ENCODE assay signal across 18 mouse cellular contexts in genomic region chr3:146414555-146414954, GRCm38 (mm10). TPM values are rescaled to one million over a fixed set of nuclear protein-coding genes. Genes with fewer than 3 reads are reported as not detected.
A peak's percentile ranks its signal among the peaks of the same experiment; 100 is the strongest.
DNase-seq lines count a peak whose midpoint lies in the region; ATAC-seq and TF ChIP-seq lines count a peak whose summit lies in the region.
"Had no signal": no experiment of that assay in that cellular context is flagged by ENCODE, and none has a peak within 500 bp of the region (broad histone marks: within the 10 kb centered on the region; RNA-seq: fewer than 3 reads in every experiment).

No protein-coding gene starts in this region.

- H3K27me3 ChIP-seq in liver, embryonic 13.5 days: no peaks in the 10 kb centered on the region
- H3K27me3 ChIP-seq in liver, embryonic 11.5 days (replicated peaks; ENCODE audit: control insufficient read depth, insufficient read depth, low read length): no peaks in the 10 kb centered on the region
- no peaks in the 10 kb centered on the region for H3K27me3 ChIP-seq in small intestine, adult 2 months (ENCODE audit: control insufficient read depth, insufficient read depth, low read length)
- H3K27me3 ChIP-seq: embryonic facial prominence, embryonic 12.5 days; Patski had no signal

- H3K4me2 ChIP-seq in liver, embryonic 13.5 days: no peak overlapping the region
- no peak overlapping the region for H3K4me2 ChIP-seq in liver, embryonic 11.5 days
- H3K4me2 ChIP-seq: embryonic facial prominence, embryonic 12.5 days; midbrain, embryonic 11.5 days had no signal

- H3K36me3 ChIP-seq in liver, embryonic 13.5 days: peaks cover 88% of the 10 kb centered on the region
- H3K36me3 ChIP-seq in liver, embryonic 11.5 days (ENCODE audit: control insufficient read depth, insufficient read depth, low read length): peaks cover 17% of the 10 kb centered on the region
- H3K36me3 ChIP-seq in small intestine, adult 2 months (ENCODE audit: control insufficient read depth, insufficient read depth, low read length): peaks cover 17% of the 10 kb centered on the region

- TF ChIP-seq CTCF in small intestine, adult 2 months (IDR thresholded peaks at IDR 0.05; ENCODE audit: extremely low read depth, insufficient read length, insufficient replicate concordance, low read depth, low read length): no peak

- peaks cover 69% of the 10 kb centered on the region for H3K4me1 ChIP-seq in liver, embryonic 13.5 days (replicated peaks)
- H3K4me1 ChIP-seq in liver, embryonic 11.5 days (replicated peaks; ENCODE audit: control insufficient read depth, insufficient read depth, low read length): peaks cover 39% of the 10 kb centered on the region
- peaks cover 29% of the 10 kb centered on the region for H3K4me1 ChIP-seq in small intestine, adult 2 months (ENCODE audit: control insufficient read depth, insufficient read depth, insufficient read length, low read length)
- H3K4me1 ChIP-seq: embryonic facial prominence, embryonic 12.5 days had no signal

- no peak overlapping the region for H3K9ac ChIP-seq in liver, embryonic 13.5 days
- H3K9ac ChIP-seq in liver, embryonic 11.5 days (ENCODE audit: low read depth, low read length): no peak overlapping the region
- H3K9ac ChIP-seq: embryonic facial prominence, embryonic 12.5 days had no signal

- no peaks in the 10 kb centered on the region for H3K9me3 ChIP-seq in liver, embryonic 13.5 days (replicated peaks)
- no peaks in the 10 kb centered on the region for H3K9me3 ChIP-seq in liver, embryonic 11.5 days (ENCODE audit: control insufficient read depth, low read length)
- H3K9me3 ChIP-seq: embryonic facial prominence, embryonic 12.5 days had no signal

- no peak for TF ChIP-seq POLR2A in small intestine, adult 2 months (IDR thresholded peaks at IDR 0.05; ENCODE audit: low read depth, low read length)

- DNase-seq in cerebellum, adult 9-11 months: peak; percentile 48
- no peak for DNase-seq in cerebellum, postnatal 10 days
- peak; percentile 50 for DNase-seq in kidney, adult 18-20 months
- no peak for DNase-seq in kidney, postnatal 4 days
- no peak for DNase-seq in liver, embryonic 13.5 days
- no peak for DNase-seq in liver, embryonic 11.5 days (ENCODE audit: low spot score)
- no peak for DNase-seq in MN1 (ENCODE audit: low spot score)
- DNase-seq: adrenal gland, adult 8-10 months; gastrocnemius, postnatal 36 days; heart, adult 2 months; lung, adult 18-20 months; lung, postnatal 14 days had no signal

- WGBS in liver, embryonic 13.5 days (ENCODE audit: insufficient replicate concordance): 93% methylated on average over 12 of the region's 12 CpGs
- WGBS in liver, embryonic 11.5 days: 94% methylated on average over 12 of the region's 12 CpGs
- 75% methylated on average over 12 of the region's 12 CpGs for WGBS in small intestine, adult 2 months

- H3K27ac ChIP-seq in liver, embryonic 13.5 days: 0 out of 2 replicates have a peak overlapping the region, but pooled peaks have one; percentile 31
- H3K27ac ChIP-seq in liver, embryonic 11.5 days (ENCODE audit: low read depth, low read length): no peak overlapping the region
- H3K27ac ChIP-seq in small intestine, adult 2 months (ENCODE audit: insufficient read depth, low read depth, low read length): peak overlapping the region; percentile 40; the same call in 1 of the 2 replicates
- H3K27ac ChIP-seq: embryonic facial prominence, embryonic 12.5 days; heart, adult 2 months; stomach, postnatal 0 days had no signal

- H3K4me3 ChIP-seq in liver, embryonic 13.5 days (replicated peaks): no peak overlapping the region
- H3K4me3 ChIP-seq in liver, embryonic 11.5 days (ENCODE audit: low read depth, low read length): no peak overlapping the region
- H3K4me3 ChIP-seq in small intestine, adult 2 months (ENCODE audit: low read depth, low read length): no peak overlapping the region
- H3K4me3 ChIP-seq: embryonic facial prominence, embryonic 12.5 days; heart, adult 2 months had no signal

- no peak for ATAC-seq in liver, embryonic 13.5 days (ENCODE audit: low read depth)
- no peak for ATAC-seq in liver, embryonic 11.5 days (replicated peaks; ENCODE audit: low FRiP score)
- ATAC-seq: hindbrain, embryonic 16.5 days; Patski had no signal

RNA-seq across cellular contexts. Expression of gene Ssx2ip, which starts 10.1 kb away (rescaled TPM):
- 105 and 130 TPM in 2 replicates for polyA plus RNA-seq in liver, embryonic 13.5 days (2015; fragmentation: Nextera tagmentation; extraction: Ambion mirVana)
- 109 and 130 TPM in 2 replicates for polyA plus RNA-seq in liver, embryonic 11.5 days (2014; fragmentation: Nextera tagmentation; extraction: Ambion mirVana)
- 6.3 and 9.6 TPM in 2 replicates for polyA plus RNA-seq in small intestine, adult 2 months (2012; rRNA removed)

RNA-seq across cellular contexts. Expression of gene Ctbs, which starts 35.0 kb away (rescaled TPM):
- polyA plus RNA-seq in liver, embryonic 13.5 days (2015; fragmentation: Nextera tagmentation; extraction: Ambion mirVana): 4.8 and 4.9 TPM in 2 replicates
- 8.2 and 8.4 TPM in 2 replicates for polyA plus RNA-seq in liver, embryonic 11.5 days (2014; fragmentation: Nextera tagmentation; extraction: Ambion mirVana)
- 0.41 and 0.70 TPM in 2 replicates for polyA plus RNA-seq in small intestine, adult 2 months (2012; rRNA removed)

Comparison
In these comparisons a context has a peak if more than half of its experiments do, and no peak if none do; other contexts are left out.
1. DNase-seq: peak in cerebellum, adult 9-11 months (single experiment) and kidney, adult 18-20 months (single experiment); none in cerebellum, postnatal 10 days (0 of 2), kidney, postnatal 4 days (0 of 2), liver, embryonic 13.5 days (single experiment), liver, embryonic 11.5 days (single experiment) and MN1 (single experiment).